Mouse (Mus musculus) liver, adult 2 months (tissue): ENCODE data around the gene Ick.

Experiments
- CTCF ChIP-seq: fragments of 200-500 bp; IDR thresholded peaks from 2 replicates; pipeline ENCODE4 v1.5.1; 2011; ENCODE audit warnings: low read depth, low read length, control low read depth
- POLR2A ChIP-seq: fragments of 200-500 bp; IDR thresholded peaks from 2 replicates; pipeline ENCODE4 v1.6.1; 2011; ENCODE audit warnings: low read length, control low read depth; ENCODE audit not compliant: insufficient read depth; ENCODE audit errors: extremely low read depth

DNA sequence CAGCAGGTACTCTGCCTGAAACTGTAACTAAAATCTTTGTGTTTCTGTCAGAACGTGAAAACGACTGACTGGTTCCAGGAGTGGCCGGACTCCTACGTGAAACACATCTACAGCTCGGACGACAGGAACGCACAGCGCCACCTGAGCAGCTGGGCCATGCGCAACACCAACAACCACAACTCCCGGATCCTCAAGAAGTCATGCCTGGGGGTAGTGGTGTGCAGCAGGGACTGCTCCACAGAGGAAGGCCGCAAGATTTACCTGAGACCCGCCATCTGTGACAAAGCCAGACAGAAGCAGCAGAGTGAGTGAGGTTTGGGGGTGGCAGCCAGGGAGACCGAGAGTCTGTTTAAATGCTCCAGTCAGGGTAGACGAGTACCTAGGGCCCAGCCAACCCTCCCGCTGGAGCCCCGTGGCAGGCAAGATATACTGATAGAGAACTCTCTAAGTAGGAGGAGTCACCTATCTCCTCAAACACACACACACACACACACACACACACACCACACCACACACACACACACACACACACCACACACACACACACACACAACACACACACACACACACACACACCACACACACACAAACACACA is 49.4 kb upstream of the Ick start:
- TF ChIP-seq POLR2A (no peak), CTCF (no peak)
